Mouse (Mus musculus) lung, adult 2 months (tissue): ENCODE results near the gene Fbxl8.

Source experiments
- CTCF ChIP-seq: fragments of 200-500 bp; IDR thresholded peaks from 2 replicates; pipeline ENCODE4 v1.5.1; 2011; ENCODE audit warnings: mild to moderate bottlenecking, low read length, control low read depth; ENCODE audit not compliant: insufficient read depth
- POLR2A ChIP-seq: fragments of 200-500 bp; IDR thresholded peaks from 2 replicates; pipeline ENCODE4 v1.6.1; 2011; ENCODE audit warnings: low read depth, mild to moderate bottlenecking, control low read depth, low read length, borderline replicate concordance; ENCODE audit errors: extremely low read depth

- TF ChIP-seq CTCF: no peak
- no peak for TF ChIP-seq POLR2A
These were observed 48.5 kb downstream of the Fbxl8 start for GRCm38 (mm10) chr8:105312891-105313481.
